Mouse (Mus musculus) CH12.LX (cell line): ENCODE results near the gene 2900026A02Rik. TPM values are rescaled to one million over a fixed set of nuclear protein-coding genes. Genes with fewer than 3 reads are reported as not detected.

Source experiments
- DNase-seq: peaks from one replicate; pipeline ENCODE4 v3.0.0-alpha.2; 2013; ENCODE audit errors: extremely low read depth
- H3K27ac ChIP-seq: 2 replicates; pipeline ENCODE4 v1.5.1; 2012; ENCODE audit warnings: low read depth, mild to moderate bottlenecking, control low read depth, moderate library complexity; ENCODE audit not compliant: insufficient read depth
- H3K27me3 ChIP-seq: replicated peaks from 2 replicates; pipeline ENCODE3; 2012; ENCODE audit warnings: inconsistent platforms
- H3K36me3 ChIP-seq, 2 experiments: replicated peaks in 1 of 2; 2 replicates each; pipeline versions ENCODE3 to v1.6.1; 2012; ENCODE audit warnings: inconsistent platforms in 1 of 2, low read length in 1 of 2, mild to moderate bottlenecking in 1 of 2, mixed read lengths in 1 of 2, moderate library complexity in 1 of 2; ENCODE audit not compliant: control insufficient read depth in 1 of 2, insufficient read depth in 1 of 2
- H3K4me1 ChIP-seq, 2 experiments: 2 replicates each; pipeline ENCODE4 v1.6.1; 2012; ENCODE audit warnings: inconsistent platforms in 1 of 2, moderate library complexity in 1 of 2; ENCODE audit not compliant: insufficient read depth in 2 of 2, control insufficient read depth in 1 of 2
- H3K4me2 ChIP-seq: 2 replicates; pipeline ENCODE4 v1.6.1; 2012; ENCODE audit warnings: low read depth, mild to moderate bottlenecking, control low read depth; ENCODE audit not compliant: poor library complexity, insufficient read depth, severe bottlenecking
- H3K4me3 ChIP-seq, 3 experiments: fragments of 150-350 bp in 1 of 3; sonication (generic) in 1 of 3; replicated peaks in 1 of 3; 2 replicates each; pipeline versions ENCODE3 to v1.5.1; 2011 to 2012; ENCODE audit warnings: low read depth in 2 of 3, low read length in 2 of 3, mild to moderate bottlenecking in 2 of 3, moderate library complexity in 2 of 3, control low read depth in 1 of 3, improper control_type of control experiment in 1 of 3, inconsistent platforms in 1 of 3, mixed read lengths in 1 of 3; ENCODE audit not compliant: poor library complexity in 1 of 3
- H3K79me2 ChIP-seq: replicated peaks from 2 replicates; pipeline ENCODE4 v1.6.1; 2012; ENCODE audit warnings: mild to moderate bottlenecking, moderate library complexity; ENCODE audit not compliant: control insufficient read depth, poor library complexity, insufficient read depth, severe bottlenecking; ENCODE audit errors: extremely low read depth
- H3K9ac ChIP-seq: 2 replicates; pipeline ENCODE4 v1.6.1; 2012; ENCODE audit warnings: low read depth, mild to moderate bottlenecking, control low read depth, moderate library complexity; ENCODE audit not compliant: insufficient read depth
- H3K9me3 ChIP-seq: replicated peaks from 2 replicates; pipeline ENCODE3; 2012; ENCODE audit warnings: low read length, inconsistent platforms, mixed read lengths
- BHLHE40 ChIP-seq: IDR thresholded peaks from 2 replicates; pipeline ENCODE4 v1.6.1; 2011; ENCODE audit warnings: mild to moderate bottlenecking, low read depth, low read length, improper control_type of control experiment
- CHD2 ChIP-seq: IDR thresholded peaks from 2 replicates; pipeline ENCODE4 v1.6.1; 2011; ENCODE audit warnings: low read length, improper control_type of control experiment
- CTCF ChIP-seq, 2 experiments: IDR thresholded peaks in 1 of 2; conservative IDR thresholded peaks in 1 of 2; 2 replicates each; pipeline ENCODE4 v1.5.1; 2011 to 2012; ENCODE audit warnings: low read depth in 2 of 2, low read length in 2 of 2, improper control_type of control experiment in 1 of 2, inconsistent platforms in 1 of 2, mild to moderate bottlenecking in 1 of 2, moderate library complexity in 1 of 2
- E2F4 ChIP-seq: IDR thresholded peaks from 2 replicates; pipeline ENCODE4 v1.6.1; 2011; ENCODE audit warnings: low read depth, low read length, improper control_type of control experiment; ENCODE audit not compliant: insufficient replicate concordance
- ETS1 ChIP-seq: conservative IDR thresholded peaks from 2 replicates; pipeline ENCODE4 v1.6.1; 2012; ENCODE audit warnings: low read depth, mild to moderate bottlenecking, inconsistent platforms, low read length, improper control_type of control experiment, moderate library complexity
- GABPA ChIP-seq: IDR thresholded peaks from 2 replicates; pipeline ENCODE4 v1.6.1; 2012; ENCODE audit warnings: low read depth, low read length, improper control_type of control experiment, inconsistent platforms; ENCODE audit not compliant: insufficient replicate concordance
- HCFC1 ChIP-seq: IDR thresholded peaks from 2 replicates; pipeline ENCODE4 v1.6.1; 2012; ENCODE audit warnings: low read depth, mild to moderate bottlenecking, inconsistent platforms, low read length, improper control_type of control experiment
- JUN ChIP-seq: IDR thresholded peaks from 2 replicates; pipeline ENCODE4 v1.6.1; 2011; ENCODE audit warnings: low read depth, mild to moderate bottlenecking, low read length, improper control_type of control experiment, moderate library complexity; ENCODE audit not compliant: insufficient read depth
- MAFK ChIP-seq: IDR thresholded peaks from 2 replicates; pipeline ENCODE4 v1.6.1; 2011; ENCODE audit warnings: low read length, improper control_type of control experiment; ENCODE audit not compliant: insufficient replicate concordance
- MAX ChIP-seq: IDR thresholded peaks from 2 replicates; pipeline ENCODE4 v1.6.1; 2011; ENCODE audit warnings: low read length, improper control_type of control experiment
- MAZ ChIP-seq: IDR thresholded peaks from 2 replicates; pipeline ENCODE4 v1.6.1; 2012; ENCODE audit warnings: low read depth, mild to moderate bottlenecking, inconsistent platforms, low read length, improper control_type of control experiment, moderate library complexity
- MEF2A ChIP-seq: IDR thresholded peaks from 2 replicates; pipeline ENCODE4 v1.6.1; 2014; ENCODE audit warnings: low read depth, mild to moderate bottlenecking, inconsistent platforms, low read length, improper control_type of control experiment, borderline replicate concordance
- MXI1 ChIP-seq: IDR thresholded peaks from 2 replicates; pipeline ENCODE4 v1.6.1; 2011; ENCODE audit warnings: mild to moderate bottlenecking, low read depth, low read length, improper control_type of control experiment
- NELFE ChIP-seq: IDR thresholded peaks from 2 replicates; pipeline ENCODE4 v1.6.1; 2011; ENCODE audit warnings: low read depth, low read length, improper control_type of control experiment
- PAX5 ChIP-seq: IDR thresholded peaks from 2 replicates; pipeline ENCODE4 v1.6.1; 2012; ENCODE audit warnings: low read length, inconsistent platforms, mixed read lengths
- POLR2A ChIP-seq: IDR thresholded peaks from 2 replicates; pipeline ENCODE4 v1.6.1; 2011; ENCODE audit warnings: low read depth, mild to moderate bottlenecking, improper control_type of control experiment, low read length
- POLR2AphosphoS2 ChIP-seq: IDR thresholded peaks from 2 replicates; pipeline ENCODE4 v1.6.1; 2011; ENCODE audit warnings: low read depth, low read length, improper control_type of control experiment
- RCOR1 ChIP-seq: conservative IDR thresholded peaks from 2 replicates; pipeline ENCODE4 v1.6.1; 2012; ENCODE audit warnings: low read depth, mild to moderate bottlenecking, inconsistent platforms, low read length, improper control_type of control experiment
- SIN3A ChIP-seq: IDR thresholded peaks from 2 replicates; pipeline ENCODE4 v1.6.1; 2012; ENCODE audit warnings: low read length, improper control_type of control experiment, inconsistent platforms
- TCF12 ChIP-seq: IDR thresholded peaks from 2 replicates; pipeline ENCODE4 v1.6.1; 2014; ENCODE audit warnings: low read depth, mild to moderate bottlenecking, inconsistent platforms, low read length, improper control_type of control experiment
- UBTF ChIP-seq: IDR thresholded peaks from 2 replicates; pipeline ENCODE4 v1.6.1; 2012; ENCODE audit warnings: low read depth, mild to moderate bottlenecking, inconsistent platforms, low read length, improper control_type of control experiment, moderate library complexity
- ZC3H11A ChIP-seq: IDR thresholded peaks from 2 replicates; pipeline ENCODE4 v1.6.1; 2012; ENCODE audit warnings: low read depth, mild to moderate bottlenecking, inconsistent platforms, low read length, improper control_type of control experiment
- ZMIZ1 ChIP-seq: IDR thresholded peaks from 2 replicates; pipeline ENCODE4 v1.6.1; 2012; ENCODE audit warnings: low read depth, mild to moderate bottlenecking, inconsistent platforms, low read length, improper control_type of control experiment
- dilution Hi-C: fragments of 300-500 bp; cut with MboI; formaldehyde crosslinking; loops from 2 replicates; pipeline ENCODE4 v1.14.3; 2020; ENCODE audit warnings: low sequenced_read_pairs; ENCODE audit not compliant: extremely low pct_unique_long_range_greater_than_20kb, extremely low pct_ligation_motif_present
- in situ Hi-C: fragments of 300-500 bp; cut with MboI; formaldehyde crosslinking; loops from 3 replicates; pipeline ENCODE4 v1.14.3; 2019; ENCODE audit warnings: low sequenced_read_pairs, low pct_ligation_motif_present, low pct_unique_long_range_greater_than_20kb, mixed read lengths
- polyA plus RNA-seq: library from polyadenylated mRNA; unstranded; fragments of >175 nt; gene quantifications from 2 replicates; pipeline ENCODE4 v1.2.1, GENCODE M21; 2012; ENCODE audit warnings: low read depth; ENCODE audit not compliant: insufficient read length
- total RNA-seq, 2 experiments: library from RNA; depleted of rRNA; stranded (reverse); fragments of 300-350 nt in 1 of 2; fragments of >200 nt in 1 of 2; gene quantifications; 2 replicates each; pipeline ENCODE4 v1.2.3; 2012 to 2014

The 2900026A02Rik gene
- total and polyA plus RNA-seq, 3 experiments = 0.85 to 4.6 (median 0.93) TPM

DNA sequence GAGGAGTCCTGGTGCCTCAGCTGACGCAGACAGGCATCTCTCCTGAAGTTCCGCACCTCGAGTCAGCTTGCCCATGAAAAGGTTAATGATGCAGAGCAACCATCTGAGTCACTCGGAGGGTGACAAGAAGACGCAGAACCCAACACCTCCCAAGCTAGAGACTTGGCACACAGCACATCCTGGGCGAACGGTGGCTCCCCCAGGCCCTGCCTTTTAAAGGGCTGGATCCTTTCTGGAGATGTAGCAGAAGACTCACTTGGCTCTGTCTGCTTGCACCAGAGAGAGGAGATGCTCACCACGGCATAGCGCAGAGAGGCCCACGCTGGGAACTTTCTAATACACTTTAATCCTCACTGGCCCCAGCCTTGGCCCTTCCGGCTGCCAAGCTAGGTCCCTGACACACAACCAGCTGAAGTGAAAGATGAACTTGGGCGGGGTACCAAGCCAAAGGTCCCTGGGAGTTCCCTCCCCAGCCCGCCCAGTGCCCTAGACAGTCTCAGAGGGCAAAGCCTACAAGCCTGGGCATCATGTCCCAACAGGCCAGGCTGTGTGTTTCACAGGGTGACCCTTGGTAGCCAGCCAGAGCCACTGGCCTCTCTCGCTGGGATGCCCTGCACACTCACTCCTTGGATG, 4.6 kb downstream of the 2900026A02Rik start:
- dilution Hi-C loops = no loop called here
- Histone ChIP-seq H3K27me3 (peaks cover 38% of the 10 kb centered on the region), H3K27ac (no peak overlapping the region), H3K4me1 (no peaks in the 10 kb centered on the region), H3K9ac (no peak overlapping the region)
- DNase-seq = no peak
- TF ChIP-seq ZMIZ1 = no peak
- no peak for TF ChIP-seq CTCF (conservative IDR thresholded peaks at IDR 0.05 in 1 of 2, IDR thresholded peaks at IDR 0.05 in 1 of 2; ENCODE audit: low read depth in 2 of 2, low read length in 2 of 2)
- TF ChIP-seq HCFC1 = no peak
- TF ChIP-seq BHLHE40 = no peak
- TF ChIP-seq MEF2A = no peak
- no peak for TF ChIP-seq MAFK
- TF ChIP-seq RCOR1 = no peak
- TF ChIP-seq E2F4 = no peak
- no peak for TF ChIP-seq ZC3H11A
- no peak for TF ChIP-seq CHD2
- TF ChIP-seq, all 38 proteins: peak for 0
- peaks cover 10% of the 10 kb centered on the region for H3K9me3 ChIP-seq
- H3K79me2 ChIP-seq = no peaks in the 10 kb centered on the region
- no peaks in the 10 kb centered on the region for H3K36me3 ChIP-seq
- no peak overlapping the region for H3K4me3 ChIP-seq
- no peak overlapping the region for H3K4me2 ChIP-seq
- in situ Hi-C loops = no loop called here

DNA sequence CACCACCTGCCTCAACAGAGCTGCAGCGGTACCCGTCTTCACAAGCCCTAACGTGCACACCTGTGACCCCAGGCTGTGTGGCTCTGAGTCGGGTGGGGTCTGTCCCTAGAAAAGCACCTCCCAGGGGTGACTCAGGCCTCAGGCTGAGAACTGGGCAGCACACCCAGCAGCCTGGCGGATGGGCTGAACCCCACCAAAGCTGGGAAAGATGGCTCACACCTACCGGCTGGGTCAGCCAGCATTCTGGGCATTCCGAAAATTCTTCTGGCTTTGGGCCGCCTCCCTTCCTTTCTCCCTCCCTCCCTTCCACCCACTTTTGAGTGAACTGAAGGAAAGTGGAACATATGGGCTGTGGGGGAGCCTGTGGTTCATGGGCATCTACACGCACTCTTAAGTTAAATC, 5.4 kb downstream of the 2900026A02Rik start:
- H3K27me3 ChIP-seq = peaks cover 45% of the 10 kb centered on the region

More for the DNA sequence above, 5.4 kb downstream of the 2900026A02Rik start:
- Histone ChIP-seq H3K4me2 (no peak overlapping the region), H3K27ac (no peak overlapping the region), H3K9ac (no peak overlapping the region), H3K79me2 (no peaks in the 10 kb centered on the region), H3K4me3 (no peak overlapping the region), H3K9me3 (peaks cover 5% of the 10 kb centered on the region), H3K36me3 (no peaks in the 10 kb centered on the region), H3K4me1 (no peaks in the 10 kb centered on the region)
- in situ Hi-C loops = no loop called here
- no peak for TF ChIP-seq ZMIZ1
- no peak for TF ChIP-seq MAFK
- TF ChIP-seq SIN3A = no peak
- TF ChIP-seq POLR2AphosphoS2 = no peak
- no peak for TF ChIP-seq PAX5
- TF ChIP-seq ZC3H11A = no peak
- TF ChIP-seq MXI1 = no peak
- no peak for TF ChIP-seq JUN
- TF ChIP-seq MAX = no peak
- no peak for TF ChIP-seq MAZ
- TF ChIP-seq E2F4 = no peak
- no peak for TF ChIP-seq BHLHE40
- TF ChIP-seq POLR2A = no peak
- no peak for TF ChIP-seq CHD2
- TF ChIP-seq TCF12 = no peak
- TF ChIP-seq NELFE = no peak
- no peak for TF ChIP-seq GABPA
- no peak for TF ChIP-seq UBTF
- no peak for TF ChIP-seq RCOR1
- TF ChIP-seq ETS1 = no peak
- dilution Hi-C loops = no loop called here
- DNase-seq = no peak
